Mouse (Mus musculus): Measurements from ENCODE around the gene Ears2.

- TF ChIP-seq POLR2A (IDR thresholded peaks at IDR 0.05; ENCODE audit: borderline replicate concordance, extremely low read depth, insufficient read depth, insufficient read length, poor library complexity, severe bottlenecking): no peak
- peak; percentile 75; the same call in 1 of the 2 replicates for TF ChIP-seq CTCF (IDR thresholded peaks at IDR 0.05; ENCODE audit: borderline replicate concordance, extremely low read depth, insufficient read depth, insufficient read length)
Measured at GRCm38 (mm10) chr7:122099222-122099621, 32.2 kb upstream of the Ears2 start.

Data from brain, embryonic 14.5 days (tissue).